Mouse (Mus musculus): ENCODE data around the gene Cd300ld4.
"Not testable (repeated sequence)": the region's sequence is repeated elsewhere in the genome, so short reads cannot be mapped to it uniquely, and the experiment has no call there.

DNA sequence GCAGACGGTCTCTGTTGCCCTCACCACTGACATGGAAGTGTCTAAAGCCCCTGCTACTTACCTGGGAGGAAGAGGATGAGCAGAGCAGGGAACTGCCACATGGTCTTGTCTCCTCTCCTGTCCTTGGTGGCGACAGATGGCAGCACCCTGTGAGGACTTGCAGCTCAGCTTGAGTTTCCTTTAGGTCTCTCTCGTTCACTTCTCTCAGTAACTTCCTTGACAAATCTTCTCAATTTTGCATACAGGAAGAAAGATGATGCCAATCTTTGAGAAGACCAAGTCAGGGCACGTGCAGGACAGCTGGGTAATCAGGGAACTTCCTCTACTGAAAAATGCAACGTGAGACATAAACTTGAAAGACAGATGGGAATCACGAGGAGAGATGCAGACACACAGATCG, 10.7 kb downstream of the Cd300ld4 start, which contains the start of gene Cd300ld2:
- not testable (repeated sequence) for TF ChIP-seq POLR2A (IDR thresholded peaks at IDR 0.05; ENCODE audit: borderline replicate concordance, extremely low read depth, low read depth, low read length); CTCF (IDR thresholded peaks at IDR 0.05; ENCODE audit: insufficient read depth, low read length)
